Mouse (Mus musculus) lung, embryonic 16.5 days (tissue): Measurements from ENCODE around the gene Wnt6. TPM values are rescaled to one million over a fixed set of nuclear protein-coding genes. Genes with fewer than 3 reads are reported as not detected.

Experiments
- ATAC-seq: fragments of 200-750 bp; cut with Nextera tagmentation; 2 replicates; pipeline ENCODE4 v1.8.0; 2017; ENCODE audit warnings: low read depth, mild to moderate bottlenecking, moderate library complexity
- H3K27ac ChIP-seq: fragments of 300-500 bp; sonication (generic); 2 replicates; pipeline ENCODE4 v1.5.1; 2014; ENCODE audit warnings: mild to moderate bottlenecking, control low read depth, low read length
- H3K27me3 ChIP-seq: fragments of 300-500 bp; sonication (generic); 2 replicates; pipeline ENCODE4 v1.6.1; 2014; ENCODE audit warnings: low read depth, low read length, mixed read lengths; ENCODE audit not compliant: control insufficient read depth, insufficient read depth
- H3K36me3 ChIP-seq: fragments of 300-500 bp; sonication (generic); 2 replicates; pipeline ENCODE4 v1.6.1; 2014; ENCODE audit warnings: low read length; ENCODE audit not compliant: control insufficient read depth, insufficient read depth
- H3K4me1 ChIP-seq: fragments of 300-500 bp; sonication (generic); replicated peaks from 2 replicates; pipeline ENCODE4 v1.6.1; 2014; ENCODE audit warnings: low read length, mixed read lengths; ENCODE audit not compliant: control insufficient read depth, insufficient read depth
- H3K4me2 ChIP-seq: fragments of 300-500 bp; sonication (generic); 2 replicates; pipeline ENCODE4 v1.6.1; 2014; ENCODE audit warnings: low read depth, low read length, control low read depth
- H3K4me3 ChIP-seq: fragments of 300-500 bp; sonication (generic); 2 replicates; pipeline ENCODE4 v1.5.1; 2014; ENCODE audit warnings: mild to moderate bottlenecking, low read length, control low read depth
- H3K9ac ChIP-seq: fragments of 300-500 bp; sonication (generic); 2 replicates; pipeline ENCODE4 v1.6.1; 2014; ENCODE audit warnings: low read length, control low read depth
- H3K9me3 ChIP-seq: fragments of 300-500 bp; sonication (generic); 2 replicates; pipeline ENCODE4 v1.6.1; 2016; ENCODE audit warnings: low read length; ENCODE audit not compliant: control insufficient read depth
- WGBS: fragments of 180-500 bp; shearing (Covaris S2); extraction: QIAGEN DNeasy Blood & Tissue Kit; methylation state at CpG from one replicate; pipeline ENCODE4 v1.1.7; 2014; 5-methylcytosine and 5-hydroxymethylcytosine counted together
- polyA plus RNA-seq: library from polyadenylated mRNA; unstranded; fragments of >200 nt; fragmentation: Nextera tagmentation; extraction: Ambion mirVana; gene quantifications from 2 replicates; pipeline ENCODE4 v1.2.1, GENCODE M21; 2015

The Wnt6 gene
- polyA plus RNA-seq, 1 experiment from 2014 or later: 0.68 TPM

DNA sequence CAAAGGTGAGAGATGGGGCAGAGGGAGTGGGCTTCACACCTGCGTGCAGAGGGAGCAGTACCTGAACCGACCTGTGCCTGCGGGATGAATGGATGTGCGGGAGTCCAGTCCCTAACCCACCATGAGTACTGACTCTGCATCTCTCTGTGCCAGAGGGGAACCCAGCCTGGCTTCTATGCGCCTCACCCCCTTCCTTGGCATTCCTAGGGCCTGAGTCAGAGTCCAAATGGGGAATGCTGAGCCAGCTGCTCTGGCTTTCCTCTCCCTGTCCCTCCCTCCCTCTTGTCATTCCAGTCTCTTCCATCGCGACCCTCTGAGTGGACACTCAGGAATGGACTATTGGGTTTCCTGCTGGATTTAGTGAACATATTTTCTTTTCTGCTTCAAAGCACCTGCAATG is 22.4 kb upstream of the Wnt6 start:
- Histone ChIP-seq H3K4me1 (peaks cover 5% of the 10 kb centered on the region), H3K27me3 (peaks cover 6% of the 10 kb centered on the region), H3K9ac (no peak overlapping the region), H3K4me2 (peak overlapping the region; percentile 51), H3K36me3 (no peaks in the 10 kb centered on the region), H3K27ac (no peak overlapping the region), H3K9me3 (no peaks in the 10 kb centered on the region), H3K4me3 (no peak overlapping the region; the same call in 1 of the 2 replicates)
- peak; percentile 92 for ATAC-seq
- WGBS: 39% methylated on average over 7 of the region's 7 CpGs

- H3K4me3 ChIP-seq: no peak overlapping the region
- H3K36me3 ChIP-seq: no peaks in the 10 kb centered on the region
- no peak for ATAC-seq
- no peaks in the 10 kb centered on the region for H3K9me3 ChIP-seq
- WGBS: 69% methylated on average over 4 of the region's 4 CpGs
- no peak overlapping the region for H3K4me2 ChIP-seq
- no peak overlapping the region for H3K27ac ChIP-seq
- peaks cover 5% of the 10 kb centered on the region for H3K4me1 ChIP-seq
- H3K27me3 ChIP-seq: peaks cover 6% of the 10 kb centered on the region
- H3K9ac ChIP-seq: no peak overlapping the region
Observed at GRCm38 (mm10) chr1:74750683-74751082, 21.0 kb upstream of the Wnt6 start.

- H3K9ac ChIP-seq: no peak overlapping the region
- H3K27ac ChIP-seq: no peak overlapping the region
- H3K27me3 ChIP-seq: peaks cover 6% of the 10 kb centered on the region
- H3K4me3 ChIP-seq: no peak overlapping the region
- 71% methylated on average over 8 of the region's 8 CpGs for WGBS
- no peak overlapping the region for H3K4me2 ChIP-seq
- peaks cover 5% of the 10 kb centered on the region for H3K4me1 ChIP-seq
- no peak for ATAC-seq
- no peaks in the 10 kb centered on the region for H3K9me3 ChIP-seq
- H3K36me3 ChIP-seq: no peaks in the 10 kb centered on the region
Observed at GRCm38 (mm10) chr1:74752150-74752549, 19.5 kb upstream of the Wnt6 start.

- peaks cover 6% of the 10 kb centered on the region for H3K27me3 ChIP-seq
- no peaks in the 10 kb centered on the region for H3K9me3 ChIP-seq
- no peaks in the 10 kb centered on the region for H3K36me3 ChIP-seq
- no peak overlapping the region for H3K9ac ChIP-seq
- H3K4me3 ChIP-seq: no peak overlapping the region
- WGBS: 89% methylated on average over 3 of the region's 3 CpGs
- peaks cover 5% of the 10 kb centered on the region for H3K4me1 ChIP-seq
- no peak overlapping the region for H3K27ac ChIP-seq
- H3K4me2 ChIP-seq: no peak overlapping the region
- ATAC-seq: no peak
Observed at GRCm38 (mm10) chr1:74752833-74753232, 18.9 kb upstream of the Wnt6 start.

DNA sequence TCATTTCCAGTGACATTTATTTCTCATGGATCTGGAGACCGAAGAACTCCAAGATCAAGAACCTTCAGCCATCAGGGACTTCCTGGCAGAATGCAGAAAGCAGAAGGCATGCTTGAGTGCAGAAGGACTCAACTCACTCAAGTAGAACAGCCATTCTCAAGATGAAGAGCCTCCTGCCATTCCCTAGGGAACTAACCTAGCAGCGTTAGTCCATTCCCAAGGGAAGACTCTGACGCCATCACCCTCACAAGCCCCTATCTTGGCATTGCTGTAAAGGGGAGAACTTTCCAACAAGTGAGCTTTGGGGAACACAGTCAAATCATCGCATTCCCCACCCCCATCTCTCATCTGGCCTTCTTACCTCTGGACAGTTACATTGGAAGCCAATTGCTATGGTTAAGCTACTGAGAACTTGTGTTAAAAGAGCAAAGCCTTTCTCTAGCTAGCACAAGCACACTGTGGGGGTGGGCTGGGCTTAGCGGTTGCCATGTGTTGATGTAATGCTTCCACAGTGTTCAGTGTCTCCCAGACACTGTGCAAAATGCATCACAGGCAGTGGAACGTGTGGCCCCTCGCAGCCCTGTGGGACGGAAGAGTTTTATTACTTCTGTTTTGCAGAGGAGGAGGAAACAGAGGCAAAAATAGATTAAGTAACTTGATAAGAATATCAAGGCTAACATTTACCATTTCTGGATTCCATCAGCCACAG is 18.3 kb upstream of the Wnt6 start:
- Histone ChIP-seq H3K9me3 (no peaks in the 10 kb centered on the region), H3K4me2 (no peak overlapping the region)

DNA sequence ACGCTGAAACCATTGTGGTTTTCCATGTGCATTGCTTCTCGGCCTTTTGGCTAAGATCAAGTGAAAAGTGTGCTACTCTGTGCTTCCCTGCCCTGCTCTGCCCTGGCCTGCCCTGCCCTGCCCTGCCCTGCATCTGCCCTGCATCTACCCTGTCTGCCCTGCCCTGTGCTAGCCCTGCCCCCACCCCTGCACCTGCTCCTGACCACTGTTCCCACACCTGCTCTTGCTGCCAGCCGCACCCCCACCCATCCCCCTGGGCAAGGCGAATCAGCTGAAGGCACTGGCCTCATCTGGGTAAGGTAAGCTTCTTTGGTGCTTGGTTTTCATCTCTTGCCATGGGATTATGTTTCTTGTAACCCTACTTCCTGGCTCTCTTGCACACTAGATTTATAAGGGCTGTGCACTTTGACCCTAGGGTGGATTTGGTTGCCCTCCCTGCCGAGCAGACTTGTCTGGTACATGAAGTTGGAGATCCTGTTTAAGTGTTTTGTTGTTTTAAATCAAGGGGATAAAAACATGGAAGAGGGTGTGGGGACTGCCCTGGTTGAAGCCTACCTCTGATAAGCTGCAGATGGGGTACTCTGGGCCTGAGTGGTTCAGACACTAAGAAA is 17.4 kb upstream of the Wnt6 start:
- ATAC-seq: no peak
- Histone ChIP-seq H3K4me1 (no peaks in the 10 kb centered on the region), H3K27me3 (no peaks in the 10 kb centered on the region), H3K9me3 (no peaks in the 10 kb centered on the region), H3K9ac (no peak overlapping the region), H3K4me2 (no peak overlapping the region), H3K36me3 (no peaks in the 10 kb centered on the region), H3K27ac (no peak overlapping the region), H3K4me3 (no peak overlapping the region)
- WGBS: 54% methylated on average over 5 of the region's 5 CpGs

More for the DNA sequence above, 18.3 kb upstream of the Wnt6 start:
- Histone ChIP-seq H3K27ac (no peak overlapping the region), H3K9ac (no peak overlapping the region), H3K4me3 (no peak overlapping the region), H3K27me3 (peaks cover 4% of the 10 kb centered on the region), H3K36me3 (no peaks in the 10 kb centered on the region), H3K4me1 (peaks cover 5% of the 10 kb centered on the region)
- 82% methylated on average over 8 of the region's 8 CpGs for WGBS
- no peak for ATAC-seq

GRCm38 (mm10) chr1:74759773-74760172 is 11.9 kb upstream of the Wnt6 start:
- H3K9me3 ChIP-seq: no peaks in the 10 kb centered on the region
- H3K36me3 ChIP-seq: no peaks in the 10 kb centered on the region
- H3K4me3 ChIP-seq: no peak overlapping the region
- no peaks in the 10 kb centered on the region for H3K4me1 ChIP-seq
- no peaks in the 10 kb centered on the region; the same call in 1 of the 2 replicates for H3K27me3 ChIP-seq
- no peak overlapping the region for H3K27ac ChIP-seq
- ATAC-seq: no peak
- no peak overlapping the region for H3K4me2 ChIP-seq
- H3K9ac ChIP-seq: no peak overlapping the region
- 22% methylated on average over 4 of the region's 4 CpGs for WGBS

GRCm38 (mm10) chr1:74763081-74763480 is 8.6 kb upstream of the Wnt6 start:
- no peak for ATAC-seq
- no peak overlapping the region for H3K4me2 ChIP-seq
- no peak overlapping the region for H3K27ac ChIP-seq
- no peak overlapping the region for H3K4me3 ChIP-seq
- 5% methylated on average over 6 of the region's 6 CpGs for WGBS
- no peaks in the 10 kb centered on the region for H3K36me3 ChIP-seq
- no peaks in the 10 kb centered on the region for H3K4me1 ChIP-seq
- H3K9me3 ChIP-seq: no peaks in the 10 kb centered on the region
- H3K9ac ChIP-seq: no peak overlapping the region
- no peaks in the 10 kb centered on the region; the same call in 1 of the 2 replicates for H3K27me3 ChIP-seq

DNA sequence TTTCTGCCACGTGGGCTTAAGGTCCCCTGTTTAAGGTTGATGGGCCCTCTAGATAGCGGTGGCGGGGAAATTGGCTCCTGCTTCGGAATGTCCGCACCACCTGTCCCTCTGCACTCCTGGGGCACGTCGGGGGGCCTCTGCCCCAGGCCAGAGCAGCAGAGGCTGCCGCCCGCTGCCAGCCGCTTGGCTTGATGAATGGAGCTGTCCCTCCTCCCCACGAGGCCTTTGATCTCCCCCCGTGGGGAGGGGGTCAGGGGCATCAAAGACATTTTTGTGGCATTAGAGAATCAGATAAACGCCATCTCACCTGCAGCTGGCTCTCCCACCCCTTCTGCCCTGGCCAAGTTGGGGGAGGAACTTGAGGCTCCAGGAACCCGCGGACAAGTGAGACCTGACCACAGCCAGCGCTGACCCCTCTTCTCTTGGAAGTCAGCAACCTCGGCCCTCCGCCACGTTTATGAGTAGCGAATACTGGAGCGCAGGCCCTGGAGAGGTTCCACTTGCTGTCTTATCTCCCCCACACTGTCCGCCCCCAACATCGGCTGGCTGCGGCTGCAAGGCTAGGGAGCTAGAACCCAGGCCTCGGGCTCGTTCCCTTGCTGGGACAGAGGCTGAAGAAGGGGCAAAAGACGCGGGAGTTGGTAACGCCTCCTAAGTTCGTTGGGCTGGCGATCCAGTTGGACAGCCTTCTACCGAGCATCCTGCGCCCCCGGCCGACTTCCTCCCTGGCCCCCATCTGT is 795 bp upstream of the Wnt6 start:
- H3K27ac ChIP-seq: no peak overlapping the region
- H3K27me3 ChIP-seq: peaks cover 55% of the 10 kb centered on the region
- H3K4me3 ChIP-seq: peak overlapping the region; percentile 55
- no peaks in the 10 kb centered on the region for H3K9me3 ChIP-seq
- no peak for ATAC-seq
- WGBS: 0% methylated on average over 34 of the region's 35 CpGs
- peak overlapping the region; percentile 97 for H3K4me2 ChIP-seq
- no peaks in the 10 kb centered on the region for H3K36me3 ChIP-seq
- H3K9ac ChIP-seq: peak overlapping the region; percentile 51; the same call in 1 of the 2 replicates
- peaks cover 22% of the 10 kb centered on the region for H3K4me1 ChIP-seq
